ENCODE assay signal across 22 mouse cellular contexts in genomic region chr17:50513376-50513775, GRCm38 (mm10). TPM values are rescaled to one million over a fixed set of nuclear protein-coding genes. Genes with fewer than 3 reads are reported as not detected.
DNase-seq lines count a peak whose midpoint lies in the region; ATAC-seq and TF ChIP-seq lines count a peak whose summit lies in the region.
"Had no signal": no experiment of that assay in that cellular context is flagged by ENCODE, and none has a peak within 500 bp of the region (broad histone marks: within the 10 kb centered on the region; RNA-seq: fewer than 3 reads in every experiment).

No protein-coding gene starts in this region.

- intact Hi-C loops in gastrocnemius, postnatal 14 days (cut with DNase I; ENCODE audit: low total_unique reads), result no loop called here

- WGBS in forebrain, postnatal 0 days, result 97% methylated on average over 7 of the region's 7 CpGs

- H3K4me2 ChIP-seq in myocyte (ENCODE audit: low read depth), result peak overlapping the region; percentile 86
- H3K4me2 ChIP-seq in forebrain, postnatal 0 days (ENCODE audit: low read depth), result no peak overlapping the region
- H3K4me2 ChIP-seq: embryonic facial prominence, embryonic 13.5 days; heart, embryonic 12.5 days; hindbrain, embryonic 15.5 days; midbrain, embryonic 12.5 days had no signal

- H3K9ac ChIP-seq in forebrain, postnatal 0 days, result no peak overlapping the region
- H3K9ac ChIP-seq: embryonic facial prominence, embryonic 13.5 days; heart, embryonic 12.5 days; hindbrain, embryonic 15.5 days; liver, postnatal 0 days; midbrain, embryonic 12.5 days had no signal

- TF ChIP-seq CTCF in forebrain, postnatal 0 days (IDR thresholded peaks at IDR 0.05; ENCODE audit: low read depth), result no peak

- H3K79me2 ChIP-seq in myocyte (ENCODE audit: control insufficient read depth, insufficient read depth), result peaks cover 55% of the 10 kb centered on the region

- H3ac ChIP-seq in myocyte (ENCODE audit: control insufficient read depth, insufficient read length), result no peak overlapping the region

- no peak overlapping the region for H3K27ac ChIP-seq in forebrain, postnatal 0 days (ENCODE audit: low read depth, low read length)
- H3K27ac ChIP-seq: embryonic facial prominence, embryonic 13.5 days; hindbrain, embryonic 15.5 days; limb, embryonic 10.5 days; midbrain, embryonic 12.5 days had no signal

- peak; percentile 11 for ATAC-seq in CD4-positive, CD25-positive, alpha-beta regulatory T cell, adult 4 months
- peak; percentile 41 for ATAC-seq in granulocyte monocyte progenitor cell, adult 5-6 weeks (replicated peaks; ENCODE audit: poor library complexity, severe bottlenecking)
- no peak for ATAC-seq in forebrain, postnatal 0 days
- ATAC-seq: forebrain, embryonic 16.5 days; liver, postnatal 0 days had no signal

- H3K4me3 ChIP-seq in myocyte, result no peak overlapping the region
- H3K4me3 ChIP-seq in forebrain, postnatal 0 days (ENCODE audit: low read depth, low read length), result no peak overlapping the region
- H3K4me3 ChIP-seq: embryonic facial prominence, embryonic 13.5 days; heart, embryonic 12.5 days; hindbrain, embryonic 15.5 days; limb, embryonic 10.5 days; midbrain, embryonic 12.5 days had no signal

- peaks cover 11% of the 10 kb centered on the region for H3K4me1 ChIP-seq in forebrain, postnatal 0 days (ENCODE audit: insufficient read depth)

- no peak for TF ChIP-seq POLR2A in myocyte (IDR thresholded peaks at IDR 0.05; ENCODE audit: insufficient read length, low read depth)

- H3K36me3 ChIP-seq in myocyte (ENCODE audit: control insufficient read depth, insufficient read depth), result no peaks in the 10 kb centered on the region
- H3K36me3 ChIP-seq in forebrain, postnatal 0 days (ENCODE audit: insufficient read depth), result no peaks in the 10 kb centered on the region
- H3K36me3 ChIP-seq: embryonic facial prominence, embryonic 13.5 days; G1E; heart, embryonic 12.5 days; hindbrain, embryonic 15.5 days; limb, embryonic 10.5 days; midbrain, embryonic 12.5 days had no signal

- H3K27me3 ChIP-seq in myocyte (ENCODE audit: control insufficient read depth, insufficient read depth, insufficient read length), result no peaks in the 10 kb centered on the region
- no peaks in the 10 kb centered on the region for H3K27me3 ChIP-seq in forebrain, postnatal 0 days (ENCODE audit: insufficient read depth, low read length)
- H3K27me3 ChIP-seq: heart, embryonic 12.5 days; hindbrain, embryonic 15.5 days had no signal

- no peaks in the 10 kb centered on the region for H3K9me3 ChIP-seq in forebrain, postnatal 0 days (ENCODE audit: low read length)
- H3K9me3 ChIP-seq: embryonic facial prominence, embryonic 13.5 days; heart, embryonic 12.5 days; hindbrain, embryonic 15.5 days; limb, embryonic 10.5 days; midbrain, embryonic 12.5 days had no signal

- DNase-seq in lung, postnatal 36 days, result peak; percentile 13
- no peak for DNase-seq in lung, postnatal 14 days
- no peak for DNase-seq in gastrocnemius, postnatal 14 days
- DNase-seq in urinary bladder, postnatal 10 days (ENCODE audit: low spot score), result no peak
- DNase-seq in forebrain, postnatal 0 days, result no peak
- DNase-seq: cerebellum, adult 11 months; cerebellum, postnatal 10 days; heart, postnatal 14 days; layer of hippocampus, postnatal 36 days; liver, postnatal 0 days; lung, postnatal 10 days; thymus, postnatal 25 days had no signal

TF ChIP-seq in myocyte, 11 proteins besides CTCF, POLR2A, EP300 and RAD21:
- TF ChIP-seq CEBPB (IDR thresholded peaks at IDR 0.05; ENCODE audit: insufficient read depth, poor library complexity, severe bottlenecking) (no peak), MAX (IDR thresholded peaks at IDR 0.05; ENCODE audit: low read depth) (no peak), REST (IDR thresholded peaks at IDR 0.05; ENCODE audit: insufficient read depth, insufficient read length) (no peak), TCF12 (IDR thresholded peaks at IDR 0.05; ENCODE audit: insufficient read depth, poor library complexity, severe bottlenecking) (no peak), USF1 (IDR thresholded peaks at IDR 0.05; ENCODE audit: low read depth) (no peak), E2F4 (IDR thresholded peaks at IDR 0.05; ENCODE audit: insufficient read depth) (no peak), SRF (IDR thresholded peaks at IDR 0.05; ENCODE audit: control insufficient read depth, insufficient read length, low read depth) (no peak), POLR2AphosphoS2 (IDR thresholded peaks at IDR 0.05; ENCODE audit: insufficient read length, low read depth) (no peak), TCF3 (IDR thresholded peaks at IDR 0.05; ENCODE audit: insufficient read length, low read depth) (no peak), MYOG (IDR thresholded peaks at IDR 0.05; ENCODE audit: control insufficient read depth in 1 of 3, insufficient read depth in 1 of 3, insufficient read length in 2 of 3, low read depth in 2 of 3) (no peak), MYOD1 (IDR thresholded peaks at IDR 0.05; ENCODE audit: control insufficient read depth in 1 of 3, insufficient read length in 2 of 3, low read depth in 2 of 3) (no peak)
TF ChIP-seq in myocyte: peak in this region for 0.

RNA-seq across cellular contexts. Expression of gene Plcl2, which starts 4.2 kb away (rescaled TPM):
- polyA plus RNA-seq in CD4-positive, CD25-positive, alpha-beta regulatory T cell, adult 4 months (2017; shearing (Covaris generic)), result 1 to 10 TPM; 5.4 to 8.6 TPM
- 29.8 and 40.1 TPM in 2 replicates for total RNA-seq in granulocyte monocyte progenitor cell, adult 5-6 weeks (2014; fragmentation: Nextera tagmentation)
- 22.9 and 31.1 TPM in 2 replicates for total RNA-seq in granulocyte monocyte progenitor cell, adult 5-6 weeks (2017)
- 13.2 TPM for polyA plus RNA-seq in myocyte (2012; fragmentation: generic; extraction: Trizol)
- 10 to 100 TPM; 27.0 to 29.8 TPM for total RNA-seq in gastrocnemius, postnatal 14 days (2021)
- total RNA-seq in forebrain, postnatal 0 days (2014; rRNA removed), result 59.3 and 65.6 TPM in 2 replicates
- 9.6 and 9.8 TPM in 2 replicates for polyA plus RNA-seq in forebrain, postnatal 0 days (2015; fragmentation: Nextera tagmentation; extraction: Ambion mirVana)
- polyA plus RNA-seq: G1E had no signal
